Mouse (Mus musculus): ENCODE data around the gene Ddx54. TPM values are rescaled to one million over a fixed set of nuclear protein-coding genes. Genes with fewer than 3 reads are reported as not detected.
A peak's percentile ranks its signal among the peaks of the same experiment; 100 is the strongest.

Gene Ddx54
- polyA plus RNA-seq, 1 experiment from 2014 or later = 44.6 TPM

GRCm38 (mm10) chr5:120634860-120635259 is 22.3 kb downstream of the Ddx54 start:
- 34% methylated on average over 5 of the region's 5 CpGs for WGBS
- no peak for ATAC-seq (ENCODE audit: low read depth)

GRCm38 (mm10) chr5:120635633-120636032 is 23.1 kb downstream of the Ddx54 start:
- H3K27ac ChIP-seq (replicated peaks) = no peak overlapping the region
- H3K4me3 ChIP-seq = no peak overlapping the region
- no peaks in the 10 kb centered on the region for H3K4me1 ChIP-seq (replicated peaks)
- peaks cover 13% of the 10 kb centered on the region; the same call in 1 of the 2 replicates for H3K27me3 ChIP-seq
- 73% methylated on average over 5 of the region's 5 CpGs for WGBS
- no peak overlapping the region for H3K9ac ChIP-seq
- no peak overlapping the region for H3K4me2 ChIP-seq
- H3K36me3 ChIP-seq = no peaks in the 10 kb centered on the region
- no peaks in the 10 kb centered on the region for H3K9me3 ChIP-seq
- no peak for ATAC-seq (ENCODE audit: low read depth)

More at GRCm38 (mm10) chr5:120634860-120635259, 22.3 kb downstream of the Ddx54 start:
- H3K4me1 ChIP-seq (replicated peaks) = no peaks in the 10 kb centered on the region
- peaks cover 21% of the 10 kb centered on the region for H3K27me3 ChIP-seq
- H3K27ac ChIP-seq (replicated peaks) = no peak overlapping the region
- H3K9me3 ChIP-seq = no peaks in the 10 kb centered on the region
- no peak overlapping the region for H3K4me3 ChIP-seq
- H3K4me2 ChIP-seq = no peak overlapping the region
- no peak overlapping the region for H3K9ac ChIP-seq
- H3K36me3 ChIP-seq = no peaks in the 10 kb centered on the region

- Histone ChIP-seq H3K9ac (no peak overlapping the region), H3K4me3 (no peak overlapping the region), H3K36me3 (no peaks in the 10 kb centered on the region), H3K27me3 (0 out of 2 replicates have a peak, but pooled peaks cover 3% of the 10 kb centered on the region), H3K4me1 (replicated peaks) (no peaks in the 10 kb centered on the region), H3K9me3 (no peaks in the 10 kb centered on the region), H3K4me2 (no peak overlapping the region), H3K27ac (replicated peaks) (no peak overlapping the region)
- ATAC-seq (ENCODE audit: low read depth) = no peak
- WGBS = 88% methylated on average over 7 of the region's 7 CpGs
These were observed 27.6 kb downstream of the Ddx54 start for GRCm38 (mm10) chr5:120640094-120640493.

- H3K4me2 ChIP-seq = no peak overlapping the region
- H3K9me3 ChIP-seq = no peaks in the 10 kb centered on the region
- no peak overlapping the region for H3K27ac ChIP-seq (replicated peaks)
- peaks cover 2% of the 10 kb centered on the region for H3K4me1 ChIP-seq (replicated peaks)
- peaks cover 29% of the 10 kb centered on the region for H3K27me3 ChIP-seq
- H3K9ac ChIP-seq = no peak overlapping the region
- H3K36me3 ChIP-seq = no peaks in the 10 kb centered on the region
- no peak overlapping the region for H3K4me3 ChIP-seq
- no peak for ATAC-seq (ENCODE audit: low read depth)
- 72% methylated on average over 14 of the region's 14 CpGs for WGBS
These were observed 31.0 kb downstream of the Ddx54 start for GRCm38 (mm10) chr5:120643365-120644085.

- no peak overlapping the region for H3K9ac ChIP-seq
- H3K27ac ChIP-seq (replicated peaks) = no peak overlapping the region
- H3K36me3 ChIP-seq = no peaks in the 10 kb centered on the region
- peaks cover 9% of the 10 kb centered on the region for H3K4me1 ChIP-seq (replicated peaks)
- WGBS = 77% methylated on average over 3 of the region's 3 CpGs
- H3K4me2 ChIP-seq = no peak overlapping the region
- H3K4me3 ChIP-seq = no peak overlapping the region
- no peak for ATAC-seq (ENCODE audit: low read depth)
- no peaks in the 10 kb centered on the region for H3K9me3 ChIP-seq
- H3K27me3 ChIP-seq = peaks cover 36% of the 10 kb centered on the region
These were observed 31.7 kb downstream of the Ddx54 start for GRCm38 (mm10) chr5:120644227-120644626.

GRCm38 (mm10) chr5:120645851-120646250 is 33.3 kb downstream of the Ddx54 start:
- no peak overlapping the region for H3K27ac ChIP-seq (replicated peaks)
- ATAC-seq (ENCODE audit: low read depth) = no peak
- H3K4me1 ChIP-seq (replicated peaks) = peaks cover 11% of the 10 kb centered on the region
- no peak overlapping the region for H3K4me3 ChIP-seq
- no peak overlapping the region for H3K4me2 ChIP-seq
- no peak overlapping the region for H3K9ac ChIP-seq
- no peaks in the 10 kb centered on the region for H3K36me3 ChIP-seq
- peaks cover 51% of the 10 kb centered on the region for H3K27me3 ChIP-seq
- H3K9me3 ChIP-seq = no peaks in the 10 kb centered on the region
- 73% methylated on average over 6 of the region's 6 CpGs for WGBS

- H3K36me3 ChIP-seq = no peaks in the 10 kb centered on the region
- H3K9me3 ChIP-seq = no peaks in the 10 kb centered on the region
- no peak overlapping the region for H3K4me3 ChIP-seq
- 73% methylated on average over 4 of the region's 4 CpGs for WGBS
- peaks cover 65% of the 10 kb centered on the region for H3K27me3 ChIP-seq
- ATAC-seq (ENCODE audit: low read depth) = no peak
- H3K4me1 ChIP-seq (replicated peaks) = peaks cover 11% of the 10 kb centered on the region
- H3K27ac ChIP-seq (replicated peaks) = no peak overlapping the region
- no peak overlapping the region for H3K4me2 ChIP-seq
- H3K9ac ChIP-seq = no peak overlapping the region
These were observed 34.8 kb downstream of the Ddx54 start for GRCm38 (mm10) chr5:120647361-120647760.

GRCm38 (mm10) chr5:120647814-120648491 is 35.4 kb downstream of the Ddx54 start:
- Histone ChIP-seq H3K9me3 (no peaks in the 10 kb centered on the region), H3K4me2 (peak overlapping the region; percentile 46; the same call in 1 of the 2 replicates), H3K27ac (replicated peaks) (no peak overlapping the region), H3K9ac (no peak overlapping the region), H3K4me3 (no peak overlapping the region), H3K36me3 (no peaks in the 10 kb centered on the region), H3K27me3 (peaks cover 71% of the 10 kb centered on the region), H3K4me1 (replicated peaks) (peaks cover 11% of the 10 kb centered on the region)
- 46% methylated on average over 12 of the region's 12 CpGs for WGBS
- ATAC-seq (ENCODE audit: low read depth) = no peak

GRCm38 (mm10) chr5:120648569-120649373 is 36.2 kb downstream of the Ddx54 start, which contains the start of gene Rasal1:
TSS of gene Rasal1 (plus strand) at chr5:120648812.
- peaks cover 11% of the 10 kb centered on the region for H3K4me1 ChIP-seq (replicated peaks)
- no peaks in the 10 kb centered on the region for H3K36me3 ChIP-seq
- H3K9me3 ChIP-seq = no peaks in the 10 kb centered on the region
- 2% methylated on average over 47 of the region's 53 CpGs for WGBS
- H3K4me2 ChIP-seq = peak within 1 kb of the TSS; percentile 46
- H3K9ac ChIP-seq = 0 out of 2 replicates have a peak within 1 kb of the TSS, but pooled peaks have one; percentile 31
- peak; percentile 61; the same call in 1 of the 2 replicates for ATAC-seq (ENCODE audit: low read depth)
- peak within 1 kb of the TSS; percentile 19 for H3K4me3 ChIP-seq
- no peak within 1 kb of the TSS for H3K27ac ChIP-seq (replicated peaks)
- H3K27me3 ChIP-seq = peaks cover 71% of the 10 kb centered on the region

GRCm38 (mm10) chr5:120649374-120649933 is 36.9 kb downstream of the Ddx54 start:
- Histone ChIP-seq H3K4me1 (replicated peaks) (peaks cover 11% of the 10 kb centered on the region), H3K9me3 (no peaks in the 10 kb centered on the region), H3K27ac (replicated peaks) (no peak overlapping the region), H3K9ac (no peak overlapping the region), H3K27me3 (peaks cover 71% of the 10 kb centered on the region), H3K36me3 (no peaks in the 10 kb centered on the region), H3K4me2 (peak overlapping the region; percentile 46), H3K4me3 (peak overlapping the region; percentile 19; the same call in 1 of the 2 replicates)
- peak; percentile 61; the same call in 1 of the 2 replicates for ATAC-seq (ENCODE audit: low read depth)
- 4% methylated on average over 21 of the region's 21 CpGs for WGBS

- Histone ChIP-seq H3K4me2 (no peak overlapping the region), H3K4me1 (replicated peaks) (peaks cover 11% of the 10 kb centered on the region), H3K27me3 (peaks cover 71% of the 10 kb centered on the region), H3K9ac (no peak overlapping the region), H3K9me3 (no peaks in the 10 kb centered on the region), H3K36me3 (no peaks in the 10 kb centered on the region), H3K4me3 (no peak overlapping the region), H3K27ac (replicated peaks) (no peak overlapping the region)
- no peak for ATAC-seq (ENCODE audit: low read depth)
- WGBS = 23% methylated on average over 13 of the region's 13 CpGs
These were observed 37.4 kb downstream of the Ddx54 start for GRCm38 (mm10) chr5:120649938-120650337.

Measured in neural tube, embryonic 13.5 days (tissue).